Mouse (Mus musculus) C2C12 (cell line): ENCODE measurements at regions not wholly inside any gene's neighbourhood (a gene's known extent, or its start where the extent isn't known, plus 50 kb on each side); places are given as distances from the start of the nearest gene placed in this dataset.

Experiments used
- CTCF ChIP-seq: IDR thresholded peaks from one replicate; pipeline ENCODE4 v1.5.1; 2011; ENCODE audit not compliant: control insufficient read depth, insufficient read depth, insufficient read length
- FOSL1 ChIP-seq: IDR thresholded peaks from one replicate; pipeline ENCODE4 v1.8.0; 2011; ENCODE audit warnings: mild to moderate bottlenecking, low read length; ENCODE audit not compliant: poor library complexity, insufficient read depth, severe bottlenecking
- MAX ChIP-seq: IDR thresholded peaks from one replicate; pipeline ENCODE4 v1.6.1; 2011; ENCODE audit warnings: mild to moderate bottlenecking, control low read depth
- MYOD1 ChIP-seq: IDR thresholded peaks from one replicate; pipeline ENCODE4 v1.6.1; 2011; ENCODE audit warnings: low read depth; ENCODE audit not compliant: control insufficient read depth, insufficient read length
- MYOG ChIP-seq: IDR thresholded peaks from one replicate; pipeline ENCODE4 v1.6.1; 2011; ENCODE audit not compliant: control insufficient read depth, insufficient read length; ENCODE audit errors: extremely low read depth
- USF1 ChIP-seq: IDR thresholded peaks from one replicate; pipeline ENCODE4 v1.6.1; 2011; ENCODE audit warnings: low read depth, mild to moderate bottlenecking, control low read depth, moderate library complexity

DNA sequence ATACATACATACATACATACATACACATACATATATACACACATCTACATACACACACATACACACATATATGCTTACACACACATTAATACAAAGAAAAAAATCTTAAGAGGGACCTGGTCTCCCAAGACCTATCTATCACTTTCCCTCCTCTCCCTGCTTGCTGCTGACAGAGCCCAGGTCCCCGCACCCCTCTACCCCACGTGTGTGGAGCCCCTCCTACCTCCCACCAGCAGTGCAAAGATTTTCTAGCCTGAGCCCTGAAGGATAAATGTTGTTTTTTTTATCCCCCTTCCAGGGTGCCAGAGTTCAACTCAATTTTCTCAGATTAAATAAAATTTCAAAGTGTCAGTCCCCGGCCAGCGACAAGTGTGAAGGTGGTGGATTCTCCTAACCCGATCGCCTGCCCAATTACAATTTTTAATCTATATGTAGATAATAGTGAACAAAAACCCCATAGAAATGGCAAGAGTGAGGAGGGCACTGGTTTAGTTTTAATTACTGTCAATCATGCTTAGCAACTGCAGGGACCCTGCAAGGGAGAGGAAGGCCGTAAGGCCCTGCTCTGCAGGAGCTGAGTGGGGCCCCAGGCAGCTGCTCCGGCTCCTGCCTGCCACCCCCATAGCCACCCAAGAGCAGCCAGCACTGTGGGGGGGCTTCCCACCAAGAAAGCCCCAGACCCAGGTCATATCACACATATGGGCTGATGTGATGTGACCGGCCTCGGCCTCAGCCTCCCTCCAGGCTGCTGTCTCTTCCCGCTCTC lies 85.7 kb downstream of the Cryba4 start:
- no peak for TF ChIP-seq CTCF
- TF ChIP-seq FOSL1: no peak
- no peak for TF ChIP-seq USF1
- TF ChIP-seq MAX: no peak
- TF ChIP-seq MYOD1: no peak
- TF ChIP-seq MYOG: no peak
